Mouse (Mus musculus) kidney, embryonic 15.5 days (tissue): ENCODE data around the gene Brinp1. TPM values are rescaled to one million over a fixed set of nuclear protein-coding genes. Genes with fewer than 3 reads are reported as not detected.

Experiments
- ATAC-seq: fragments of 200-750 bp; cut with Nextera tagmentation; replicated peaks from 2 replicates; pipeline ENCODE4 v1.8.0; 2017; ENCODE audit warnings: moderate TSS enrichment; ENCODE audit not compliant: low FRiP score
- H3K27ac ChIP-seq: fragments of 300-500 bp; sonication (generic); 2 replicates; pipeline ENCODE4 v1.5.1; 2015; ENCODE audit warnings: mild to moderate bottlenecking, inconsistent platforms
- H3K27me3 ChIP-seq: fragments of 300-500 bp; sonication (generic); 2 replicates; pipeline ENCODE4 v1.6.1; 2015; ENCODE audit warnings: inconsistent platforms
- H3K36me3 ChIP-seq: fragments of 300-500 bp; sonication (generic); 2 replicates; pipeline ENCODE4 v1.6.1; 2015; ENCODE audit warnings: inconsistent platforms
- H3K4me1 ChIP-seq: fragments of 300-500 bp; sonication (generic); 2 replicates; pipeline ENCODE4 v1.6.1; 2015; ENCODE audit warnings: inconsistent platforms
- H3K4me2 ChIP-seq: fragments of 300-500 bp; sonication (generic); 2 replicates; pipeline ENCODE4 v1.6.1; 2015; ENCODE audit warnings: moderate library complexity, mild to moderate bottlenecking, inconsistent platforms
- H3K4me3 ChIP-seq: fragments of 300-500 bp; sonication (generic); replicated peaks from 2 replicates; pipeline ENCODE4 v1.5.1; 2015; ENCODE audit warnings: mild to moderate bottlenecking, inconsistent platforms
- H3K9ac ChIP-seq: fragments of 300-500 bp; sonication (generic); 2 replicates; pipeline ENCODE4 v1.6.1; 2015; ENCODE audit warnings: mild to moderate bottlenecking, inconsistent platforms
- H3K9me3 ChIP-seq: fragments of 300-500 bp; sonication (generic); replicated peaks from 2 replicates; pipeline ENCODE4 v1.6.1; 2016; ENCODE audit warnings: inconsistent platforms
- WGBS: fragments of 180-500 bp; shearing (Covaris S2); methylation state at CpG from one replicate; pipeline ENCODE4 v1.1.7; 2015; ENCODE audit warnings: mixed read lengths; 5-methylcytosine and 5-hydroxymethylcytosine counted together
- polyA plus RNA-seq: library from polyadenylated mRNA; unstranded; fragments of >200 nt; fragmentation: Nextera tagmentation; extraction: Ambion mirVana; gene quantifications from 2 replicates; pipeline ENCODE4 v1.2.1, GENCODE M21; 2015

The Brinp1 gene
- polyA plus RNA-seq, 1 experiment from 2014 or later: 7.3 TPM

DNA sequence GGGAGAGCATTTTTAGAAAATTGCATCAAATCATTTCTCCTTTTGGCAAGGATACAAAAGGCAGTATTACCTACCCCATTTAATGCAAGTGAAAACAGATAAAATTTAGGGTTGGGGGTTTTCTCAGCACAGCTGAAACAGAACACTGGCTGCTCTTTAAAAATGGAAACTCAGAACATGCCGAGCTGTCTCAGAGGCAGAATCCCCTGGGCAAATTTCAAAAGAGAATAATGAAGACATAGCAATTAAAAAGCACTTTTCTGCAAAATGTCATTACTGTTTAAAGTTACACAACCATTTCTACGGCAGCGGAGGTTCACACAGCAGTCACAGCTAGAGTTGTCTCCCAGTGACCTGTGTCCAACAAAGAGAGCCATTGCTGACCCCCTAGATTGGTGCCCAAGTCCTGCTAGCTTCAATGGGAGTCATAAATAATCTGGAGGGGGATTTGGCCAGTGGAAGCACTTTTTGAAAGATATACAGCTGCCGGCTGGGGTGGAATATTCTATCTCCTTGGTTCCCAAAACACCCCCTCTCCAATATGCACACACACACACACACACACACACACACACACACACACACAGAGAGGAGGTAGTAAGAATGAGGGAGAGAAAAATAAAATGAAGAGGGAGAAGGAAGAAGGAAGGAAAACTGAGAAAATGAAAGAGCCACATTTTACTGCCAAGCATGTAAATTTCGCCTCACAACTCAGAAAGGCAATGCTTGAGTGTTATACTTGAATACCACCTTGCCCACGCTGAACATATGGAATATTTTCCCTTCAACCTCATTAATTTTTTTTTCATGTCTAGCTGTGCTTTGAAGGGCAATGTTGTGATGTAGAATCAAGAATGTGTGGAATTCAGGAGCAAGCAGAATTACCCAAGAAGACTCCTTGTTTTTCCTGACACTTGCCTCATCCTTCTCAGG, 152.0 kb downstream of the Brinp1 start:
- Histone ChIP-seq H3K4me3 (no peak overlapping the region), H3K36me3 (no peaks in the 10 kb centered on the region), H3K9ac (no peak overlapping the region), H3K27ac (no peak overlapping the region), H3K27me3 (no peaks in the 10 kb centered on the region), H3K9me3 (no peaks in the 10 kb centered on the region), H3K4me2 (no peak overlapping the region), H3K4me1 (no peaks in the 10 kb centered on the region)
- WGBS: 44% methylated on average over 6 of the region's 6 CpGs
- ATAC-seq: no peak

GRCm38 (mm10) chr4:68790003-68790402, 164.2 kb downstream of the Brinp1 start:
- ATAC-seq: no peak

DNA sequence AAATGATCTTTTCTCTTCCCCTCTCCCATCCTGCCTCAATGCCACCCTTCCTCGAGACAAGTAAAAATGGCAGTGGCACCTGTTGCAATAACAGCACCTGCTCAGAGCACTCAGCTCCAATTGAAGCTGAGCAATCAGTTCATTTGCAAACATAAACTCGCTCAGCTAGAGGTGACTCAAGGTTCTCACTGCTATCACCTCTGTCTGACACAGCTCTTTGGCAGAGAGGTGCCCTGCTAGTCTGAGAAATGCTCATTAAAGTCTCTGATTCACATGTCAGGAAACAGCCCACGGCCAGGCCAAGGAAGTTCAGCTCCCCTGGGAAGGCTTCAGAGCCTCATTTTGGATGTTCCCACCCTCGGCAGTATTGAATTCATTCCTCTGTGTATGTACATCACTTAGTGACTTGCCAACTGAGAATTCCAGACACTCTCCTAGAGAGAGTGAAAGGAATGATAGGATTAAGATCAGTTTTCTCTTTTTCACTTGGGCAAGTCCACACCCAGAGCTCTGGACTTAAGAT, 165.7 kb downstream of the Brinp1 start:
- 49% methylated on average over 4 of the region's 4 CpGs for WGBS
- no peaks in the 10 kb centered on the region for H3K36me3 ChIP-seq
- no peak overlapping the region for H3K4me2 ChIP-seq
- H3K4me3 ChIP-seq: no peak overlapping the region
- no peaks in the 10 kb centered on the region for H3K4me1 ChIP-seq
- H3K9me3 ChIP-seq: no peaks in the 10 kb centered on the region
- no peak overlapping the region for H3K27ac ChIP-seq
- no peak for ATAC-seq
- no peak overlapping the region for H3K9ac ChIP-seq
- no peaks in the 10 kb centered on the region for H3K27me3 ChIP-seq

More at GRCm38 (mm10) chr4:68790003-68790402, 164.2 kb downstream of the Brinp1 start:
- Histone ChIP-seq H3K36me3 (no peaks in the 10 kb centered on the region), H3K4me2 (no peak overlapping the region), H3K9me3 (no peaks in the 10 kb centered on the region), H3K4me1 (no peaks in the 10 kb centered on the region), H3K27ac (no peak overlapping the region), H3K4me3 (no peak overlapping the region), H3K9ac (no peak overlapping the region), H3K27me3 (no peaks in the 10 kb centered on the region)
- WGBS: 78% methylated on average over 5 of the region's 5 CpGs

DNA sequence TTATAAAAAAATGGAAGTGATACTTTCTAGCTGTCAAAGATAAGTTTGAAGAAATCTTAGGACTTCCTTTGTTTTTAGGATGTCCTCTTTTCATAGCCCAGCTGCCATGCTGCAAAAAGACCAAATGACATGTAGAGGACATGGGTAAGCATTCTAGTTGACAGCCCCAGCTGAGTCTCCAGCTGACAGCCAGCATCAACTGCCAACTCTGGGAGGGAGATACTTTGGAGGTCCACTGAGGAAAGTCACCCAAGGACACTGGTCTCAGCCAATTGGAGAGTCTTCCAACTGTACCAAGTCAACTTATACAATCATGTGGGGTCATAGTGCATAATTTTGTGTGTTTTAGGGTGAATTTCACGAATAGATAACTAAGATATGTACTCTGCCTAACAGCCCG, 166.6 kb downstream of the Brinp1 start:
- no peak overlapping the region for H3K9ac ChIP-seq
- H3K4me2 ChIP-seq: no peak overlapping the region
- no peaks in the 10 kb centered on the region for H3K36me3 ChIP-seq
- H3K27me3 ChIP-seq: no peaks in the 10 kb centered on the region
- no peaks in the 10 kb centered on the region for H3K4me1 ChIP-seq
- H3K27ac ChIP-seq: no peak overlapping the region
- no peaks in the 10 kb centered on the region for H3K9me3 ChIP-seq
- no peak overlapping the region for H3K4me3 ChIP-seq
- WGBS: 66% methylated on average over 2 of the region's 2 CpGs
- ATAC-seq: no peak

GRCm38 (mm10) chr4:68768256-68768655, 185.9 kb downstream of the Brinp1 start:
- 69% methylated on average over 5 of the region's 5 CpGs for WGBS
- no peaks in the 10 kb centered on the region for H3K4me1 ChIP-seq

GRCm38 (mm10) chr4:68767393-68767792, 186.8 kb downstream of the Brinp1 start:
- Histone ChIP-seq H3K27me3 (no peaks in the 10 kb centered on the region), H3K4me1 (no peaks in the 10 kb centered on the region), H3K9ac (no peak overlapping the region), H3K9me3 (no peaks in the 10 kb centered on the region), H3K4me3 (no peak overlapping the region), H3K4me2 (no peak overlapping the region), H3K36me3 (no peaks in the 10 kb centered on the region), H3K27ac (no peak overlapping the region)
- ATAC-seq: no peak
- 55% methylated on average over 5 of the region's 5 CpGs for WGBS

More at GRCm38 (mm10) chr4:68768256-68768655, 185.9 kb downstream of the Brinp1 start:
- Histone ChIP-seq H3K36me3 (no peaks in the 10 kb centered on the region), H3K27ac (no peak overlapping the region), H3K4me3 (no peak overlapping the region), H3K9me3 (no peaks in the 10 kb centered on the region), H3K9ac (no peak overlapping the region), H3K4me2 (no peak overlapping the region), H3K27me3 (no peaks in the 10 kb centered on the region)
- no peak for ATAC-seq

DNA sequence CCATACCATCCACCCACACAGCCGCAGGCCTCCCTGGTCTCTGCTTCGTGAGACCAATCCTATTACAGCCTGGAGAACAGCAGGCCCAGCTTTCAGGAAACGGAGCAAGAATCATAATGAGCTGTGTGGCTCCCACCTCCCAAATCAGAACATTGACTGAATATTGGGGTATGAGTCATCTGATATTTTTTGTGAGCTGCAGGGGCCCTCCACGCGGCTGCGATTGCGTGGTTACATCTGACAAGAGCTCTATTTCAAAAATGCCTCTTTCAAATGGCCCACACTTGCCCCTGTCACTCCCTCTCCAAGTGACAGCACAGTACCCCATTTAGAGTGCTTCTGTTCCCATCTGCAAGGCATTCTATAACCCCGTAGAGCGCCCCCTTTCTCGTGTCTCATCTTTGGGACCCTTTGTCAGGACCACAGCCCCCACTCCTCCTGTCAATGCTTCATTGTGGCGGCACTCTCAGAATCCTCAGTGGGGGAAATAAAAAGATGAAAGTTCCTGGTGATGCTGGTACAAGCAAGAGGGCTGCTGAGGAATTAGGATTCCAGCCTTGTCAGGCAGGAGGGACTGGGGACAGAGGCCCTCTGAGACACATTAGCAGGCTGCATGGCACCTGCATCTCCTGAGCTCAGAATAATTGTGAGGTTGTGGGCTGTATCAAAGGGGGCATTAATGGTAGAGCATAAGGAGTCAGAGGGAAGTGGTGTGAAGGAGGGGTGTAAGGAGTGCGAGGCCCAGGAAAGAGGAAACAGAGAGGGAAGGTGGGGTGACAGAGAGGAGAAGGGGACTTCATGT, 188.2 kb downstream of the Brinp1 start:
- 82% methylated on average over 12 of the region's 12 CpGs for WGBS
- no peaks in the 10 kb centered on the region for H3K9me3 ChIP-seq
- no peak overlapping the region for H3K4me3 ChIP-seq
- no peak overlapping the region for H3K4me2 ChIP-seq
- no peak for ATAC-seq
- no peaks in the 10 kb centered on the region for H3K4me1 ChIP-seq
- H3K9ac ChIP-seq: no peak overlapping the region
- no peaks in the 10 kb centered on the region for H3K27me3 ChIP-seq
- 0 out of 2 replicates have a peak, but pooled peaks cover 3% of the 10 kb centered on the region for H3K36me3 ChIP-seq
- H3K27ac ChIP-seq: no peak overlapping the region

GRCm38 (mm10) chr4:68764937-68765336, 189.3 kb downstream of the Brinp1 start:
- Histone ChIP-seq H3K9ac (no peak overlapping the region), H3K9me3 (no peaks in the 10 kb centered on the region), H3K4me3 (no peak overlapping the region), H3K36me3 (0 out of 2 replicates have a peak, but pooled peaks cover 3% of the 10 kb centered on the region), H3K4me2 (no peak overlapping the region), H3K27me3 (no peaks in the 10 kb centered on the region), H3K27ac (no peak overlapping the region), H3K4me1 (no peaks in the 10 kb centered on the region)
- 88% methylated on average over 2 of the region's 2 CpGs for WGBS
- ATAC-seq: no peak

- Histone ChIP-seq H3K4me3 (no peak overlapping the region), H3K27ac (no peak overlapping the region), H3K27me3 (no peaks in the 10 kb centered on the region), H3K4me2 (no peak overlapping the region), H3K9ac (no peak overlapping the region), H3K4me1 (no peaks in the 10 kb centered on the region), H3K36me3 (no peaks in the 10 kb centered on the region), H3K9me3 (no peaks in the 10 kb centered on the region)
- peak; percentile 49; the same call in 1 of the 2 replicates for ATAC-seq
- 17% methylated on average over 1 of the region's 1 CpGs for WGBS
Measured at GRCm38 (mm10) chr4:68720983-68721382, 233.2 kb downstream of the Brinp1 start.
